Mouse (Mus musculus): Measurements from ENCODE around the gene Nprl3. TPM values are rescaled to one million over a fixed set of nuclear protein-coding genes. Genes with fewer than 3 reads are reported as not detected.
A peak's percentile ranks its signal among the peaks of the same experiment; 100 is the strongest.

Nprl3 gene
- polyA plus RNA-seq, 1 experiment from 2014 or later: 43.9 TPM

- Histone ChIP-seq H3K27me3 (replicated peaks; ENCODE audit: control insufficient read depth, insufficient read depth, low read length) (no peaks in the 10 kb centered on the region), H3K9ac (ENCODE audit: low read depth, low read length) (no peak overlapping the region), H3K4me1 (ENCODE audit: control insufficient read depth, insufficient read depth, low read depth, low read length) (no peaks in the 10 kb centered on the region), H3K9me3 (ENCODE audit: control insufficient read depth, low read length) (no peaks in the 10 kb centered on the region), H3K4me3 (ENCODE audit: low read length) (no peak overlapping the region), H3K36me3 (ENCODE audit: control insufficient read depth, insufficient read depth, low read length) (0 out of 2 replicates have a peak, but pooled peaks cover 4% of the 10 kb centered on the region), H3K4me2 (ENCODE audit: low read length) (no peak overlapping the region), H3K27ac (ENCODE audit: low read depth, low read length) (no peak overlapping the region)
- WGBS: 91% methylated on average over 3 of the region's 3 CpGs
- no peak for ATAC-seq
These were observed 10.9 kb downstream of the Nprl3 start for GRCm38 (mm10) chr11:32256566-32256965.

GRCm38 (mm10) chr11:32256146-32256545 is 11.4 kb downstream of the Nprl3 start:
- Histone ChIP-seq H3K27ac (ENCODE audit: low read depth, low read length) (no peak overlapping the region), H3K4me1 (ENCODE audit: control insufficient read depth, insufficient read depth, low read depth, low read length) (no peaks in the 10 kb centered on the region), H3K27me3 (replicated peaks; ENCODE audit: control insufficient read depth, insufficient read depth, low read length) (no peaks in the 10 kb centered on the region), H3K9me3 (ENCODE audit: control insufficient read depth, low read length) (no peaks in the 10 kb centered on the region), H3K36me3 (ENCODE audit: control insufficient read depth, insufficient read depth, low read length) (0 out of 2 replicates have a peak, but pooled peaks cover 4% of the 10 kb centered on the region), H3K4me3 (ENCODE audit: low read length) (no peak overlapping the region), H3K9ac (ENCODE audit: low read depth, low read length) (no peak overlapping the region), H3K4me2 (ENCODE audit: low read length) (no peak overlapping the region)
- ATAC-seq: no peak
- WGBS: 100% methylated on average over 1 of the region's 1 CpGs

GRCm38 (mm10) chr11:32253121-32253520 is 14.4 kb downstream of the Nprl3 start:
- Histone ChIP-seq H3K9ac (ENCODE audit: low read depth, low read length) (no peak overlapping the region), H3K36me3 (ENCODE audit: control insufficient read depth, insufficient read depth, low read length) (peaks cover 11% of the 10 kb centered on the region), H3K27me3 (replicated peaks; ENCODE audit: control insufficient read depth, insufficient read depth, low read length) (no peaks in the 10 kb centered on the region), H3K27ac (ENCODE audit: low read depth, low read length) (no peak overlapping the region), H3K4me1 (ENCODE audit: control insufficient read depth, insufficient read depth, low read depth, low read length) (no peaks in the 10 kb centered on the region), H3K4me3 (ENCODE audit: low read length) (no peak overlapping the region), H3K9me3 (ENCODE audit: control insufficient read depth, low read length) (no peaks in the 10 kb centered on the region), H3K4me2 (ENCODE audit: low read length) (no peak overlapping the region)
- WGBS: 100% methylated on average over 1 of the region's 1 CpGs
- no peak for ATAC-seq

GRCm38 (mm10) chr11:32250880-32251763 is 16.4 kb downstream of the Nprl3 start:
- ATAC-seq: no peak
- H3K4me3 ChIP-seq (ENCODE audit: low read length): no peak overlapping the region
- peaks cover 20% of the 10 kb centered on the region for H3K36me3 ChIP-seq (ENCODE audit: control insufficient read depth, insufficient read depth, low read length)
- H3K9ac ChIP-seq (ENCODE audit: low read depth, low read length): no peak overlapping the region
- 91% methylated on average over 8 of the region's 8 CpGs for WGBS
- no peak overlapping the region for H3K27ac ChIP-seq (ENCODE audit: low read depth, low read length)
- H3K4me1 ChIP-seq (ENCODE audit: control insufficient read depth, insufficient read depth, low read depth, low read length): no peaks in the 10 kb centered on the region
- H3K4me2 ChIP-seq (ENCODE audit: low read length): no peak overlapping the region
- no peaks in the 10 kb centered on the region for H3K9me3 ChIP-seq (ENCODE audit: control insufficient read depth, low read length)
- H3K27me3 ChIP-seq (replicated peaks; ENCODE audit: control insufficient read depth, insufficient read depth, low read length): no peaks in the 10 kb centered on the region

- no peaks in the 10 kb centered on the region for H3K27me3 ChIP-seq (replicated peaks; ENCODE audit: control insufficient read depth, insufficient read depth, low read length)
- H3K9me3 ChIP-seq (ENCODE audit: control insufficient read depth, low read length): no peaks in the 10 kb centered on the region
- peaks cover 20% of the 10 kb centered on the region for H3K36me3 ChIP-seq (ENCODE audit: control insufficient read depth, insufficient read depth, low read length)
- no peak overlapping the region for H3K4me2 ChIP-seq (ENCODE audit: low read length)
- no peak overlapping the region for H3K4me3 ChIP-seq (ENCODE audit: low read length)
- no peak for ATAC-seq
- H3K27ac ChIP-seq (ENCODE audit: low read depth, low read length): no peak overlapping the region
- H3K4me1 ChIP-seq (ENCODE audit: control insufficient read depth, insufficient read depth, low read depth, low read length): no peaks in the 10 kb centered on the region
- WGBS: 89% methylated on average over 3 of the region's 3 CpGs
- no peak overlapping the region for H3K9ac ChIP-seq (ENCODE audit: low read depth, low read length)
These were observed 19.2 kb downstream of the Nprl3 start for GRCm38 (mm10) chr11:32248350-32248749.

- H3K4me2 ChIP-seq (ENCODE audit: low read length): no peak overlapping the region
- H3K36me3 ChIP-seq (ENCODE audit: control insufficient read depth, insufficient read depth, low read length): peaks cover 20% of the 10 kb centered on the region
- no peak overlapping the region for H3K4me3 ChIP-seq (ENCODE audit: low read length)
- ATAC-seq: no peak
- no peaks in the 10 kb centered on the region for H3K27me3 ChIP-seq (replicated peaks; ENCODE audit: control insufficient read depth, insufficient read depth, low read length)
- no peaks in the 10 kb centered on the region for H3K9me3 ChIP-seq (ENCODE audit: control insufficient read depth, low read length)
- no peak overlapping the region for H3K27ac ChIP-seq (ENCODE audit: low read depth, low read length)
- H3K9ac ChIP-seq (ENCODE audit: low read depth, low read length): no peak overlapping the region
- H3K4me1 ChIP-seq (ENCODE audit: control insufficient read depth, insufficient read depth, low read depth, low read length): no peaks in the 10 kb centered on the region
These were observed 20.4 kb downstream of the Nprl3 start for GRCm38 (mm10) chr11:32247068-32247467.

- Histone ChIP-seq H3K4me3 (ENCODE audit: low read length) (no peak overlapping the region), H3K9ac (ENCODE audit: low read depth, low read length) (no peak overlapping the region), H3K9me3 (ENCODE audit: control insufficient read depth, low read length) (no peaks in the 10 kb centered on the region), H3K4me2 (ENCODE audit: low read length) (no peak overlapping the region), H3K27me3 (replicated peaks; ENCODE audit: control insufficient read depth, insufficient read depth, low read length) (no peaks in the 10 kb centered on the region), H3K36me3 (ENCODE audit: control insufficient read depth, insufficient read depth, low read length) (peaks cover 23% of the 10 kb centered on the region), H3K27ac (ENCODE audit: low read depth, low read length) (no peak overlapping the region), H3K4me1 (ENCODE audit: control insufficient read depth, insufficient read depth, low read depth, low read length) (no peaks in the 10 kb centered on the region)
- 95% methylated on average over 6 of the region's 6 CpGs for WGBS
- ATAC-seq: no peak
These were observed 21.9 kb downstream of the Nprl3 start for GRCm38 (mm10) chr11:32245614-32246013.

- H3K36me3 ChIP-seq (ENCODE audit: control insufficient read depth, insufficient read depth, low read length): peaks cover 18% of the 10 kb centered on the region
- ATAC-seq: no peak
- no peaks in the 10 kb centered on the region for H3K27me3 ChIP-seq (replicated peaks; ENCODE audit: control insufficient read depth, insufficient read depth, low read length)
- whole genome bisulfite sequencing: 78% methylated on average over 1 of the region's 1 CpGs
- no peaks in the 10 kb centered on the region for H3K4me1 ChIP-seq (ENCODE audit: control insufficient read depth, insufficient read depth, low read depth, low read length)
- no peak overlapping the region; the same call in 1 of the 2 replicates for H3K27ac ChIP-seq (ENCODE audit: low read depth, low read length)
- no peak overlapping the region for H3K4me2 ChIP-seq (ENCODE audit: low read length)
- no peaks in the 10 kb centered on the region for H3K9me3 ChIP-seq (ENCODE audit: control insufficient read depth, low read length)
- no peak overlapping the region for H3K4me3 ChIP-seq (ENCODE audit: low read length)
- no peak overlapping the region for H3K9ac ChIP-seq (ENCODE audit: low read depth, low read length)
These were observed 22.9 kb downstream of the Nprl3 start for GRCm38 (mm10) chr11:32244617-32245016.

- 82% methylated on average over 3 of the region's 3 CpGs for WGBS
- no peak overlapping the region for H3K4me3 ChIP-seq (ENCODE audit: low read length)
- H3K27ac ChIP-seq (ENCODE audit: low read depth, low read length): 0 out of 2 replicates have a peak overlapping the region, but pooled peaks have one; percentile 5
- H3K36me3 ChIP-seq (ENCODE audit: control insufficient read depth, insufficient read depth, low read length): peaks cover 16% of the 10 kb centered on the region
- no peaks in the 10 kb centered on the region for H3K27me3 ChIP-seq (replicated peaks; ENCODE audit: control insufficient read depth, insufficient read depth, low read length)
- no peaks in the 10 kb centered on the region for H3K4me1 ChIP-seq (ENCODE audit: control insufficient read depth, insufficient read depth, low read depth, low read length)
- H3K9me3 ChIP-seq (ENCODE audit: control insufficient read depth, low read length): no peaks in the 10 kb centered on the region
- H3K9ac ChIP-seq (ENCODE audit: low read depth, low read length): no peak overlapping the region
- no peak overlapping the region for H3K4me2 ChIP-seq (ENCODE audit: low read length)
- no peak for ATAC-seq
These were observed 23.4 kb downstream of the Nprl3 start for GRCm38 (mm10) chr11:32244064-32244463.
